Mouse (Mus musculus) liver, embryonic 14 days (tissue): ENCODE data around the gene Timm44. TPM values are rescaled to one million over a fixed set of nuclear protein-coding genes. Genes with fewer than 3 reads are reported as not detected.

ENCODE experiments used
- polyA plus RNA-seq: library from polyadenylated mRNA; depleted of rRNA; stranded (reverse); fragments of >200 nt; gene quantifications from 2 replicates; pipeline ENCODE4 v1.2.3, GENCODE M21; 2012; rRNA removed

Gene Timm44
- polyA plus RNA-seq, result 41.0 and 41.8 TPM in 2 replicates

GRCm38 (mm10) chr8:4275275-4276110 lies at the start of gene Timm44:
Timm44 (minus strand) TSS chr8:4275913.

GRCm38 (mm10) chr8:4324983-4325750 lies 49.5 kb upstream of the Timm44 start, which contains the start of the genes Ccl25 and Elavl1:
Ccl25 (plus strand) TSS chr8:4325210.
Elavl1 (minus strand) TSS chr8:4325413.

GRCm38 (mm10) chr8:4259125-4259804 lies 16.4 kb downstream of the Timm44 start, which contains the start of gene Ctxn1:
Ctxn1 (minus strand) TSS chr8:4259274.

GRCm38 (mm10) chr8:4252934-4253841 lies 22.5 kb downstream of the Timm44 start, which contains the start of gene Snapc2:
Snapc2 (plus strand) TSS chr8:4253080.

GRCm38 (mm10) chr8:4247951-4248540 lies 27.7 kb downstream of the Timm44 start, which contains the start of gene Tgfbr3l:
Tgfbr3l (plus strand) TSS chr8:4248214.

GRCm38 (mm10) chr8:4238434-4239192 lies 37.1 kb downstream of the Timm44 start, which contains the start of the genes Map2k7 and Gm49320:
Map2k7 (plus strand) TSS chr8:4238740.
Gm49320 (plus strand) TSS chr8:4238865.

GRCm38 (mm10) chr8:4226739-4227347 lies 48.9 kb downstream of the Timm44 start, which contains the start of gene Lrrc8e:
Lrrc8e (plus strand) TSS chr8:4226827.

GRCm38 (mm10) chr8:4216791-4217621 lies 58.7 kb downstream of the Timm44 start, which contains the start of gene Prr36:
Prr36 (minus strand) TSS chr8:4217459.

Other genes with a start within 250 kb of the Timm44 start
- gene Cd209f, start 170.1 kb downstream of the Timm44 start, polyA plus RNA-seq, result 0.36 and 0.74 TPM in 2 replicates
- 0.05 and 0.07 TPM in 2 replicates for gene Cd209g, start 141.8 kb downstream of the Timm44 start, polyA plus RNA-seq
- 3.3 and 3.7 TPM in 2 replicates for gene Evi5l, start 109.3 kb downstream of the Timm44 start, polyA plus RNA-seq
- gene Prr36, start 58.5 kb downstream of the Timm44 start, polyA plus RNA-seq, result 0.21 and 0.22 TPM in 2 replicates
- gene Lrrc8e, start 49.1 kb downstream of the Timm44 start, polyA plus RNA-seq, result 0.07 and 0.08 TPM in 2 replicates
- 12.3 and 13.5 TPM in 2 replicates for gene Map2k7, start 37.2 kb downstream of the Timm44 start, polyA plus RNA-seq
- 0.35 and 0.48 TPM in 2 replicates for gene Gm49320, start 37.0 kb downstream of the Timm44 start, polyA plus RNA-seq
- 3.5 and 4.8 TPM in 2 replicates for gene Tgfbr3l, start 27.7 kb downstream of the Timm44 start, polyA plus RNA-seq
- 10.9 and 12.1 TPM in 2 replicates for gene Snapc2, start 22.8 kb downstream of the Timm44 start, polyA plus RNA-seq
- gene Ctxn1, start 16.6 kb downstream of the Timm44 start, polyA plus RNA-seq, result 2.9 TPM in 2 replicates
- gene Ccl25, start 49.3 kb upstream of the Timm44 start, polyA plus RNA-seq, result 4.8 and 5.8 TPM in 2 replicates
- gene Elavl1, start 49.5 kb upstream of the Timm44 start, polyA plus RNA-seq, result 26.8 and 41.3 TPM in 2 replicates
- gene Cers4, start 217.1 kb upstream of the Timm44 start, polyA plus RNA-seq, result 1.2 and 1.3 TPM in 2 replicates